ENCODE assay signal across 9 mouse cellular contexts in genomic region chr4:137897298-137897612, GRCm38 (mm10). TPM values are rescaled to one million over a fixed set of nuclear protein-coding genes. Genes with fewer than 3 reads are reported as not detected.
DNase-seq lines count a peak whose midpoint lies in the region; ATAC-seq and TF ChIP-seq lines count a peak whose summit lies in the region.
"Had no signal": no experiment of that assay in that cellular context is flagged by ENCODE, and none has a peak within 500 bp of the region (broad histone marks: within the 10 kb centered on the region; RNA-seq: fewer than 3 reads in every experiment).

No protein-coding gene starts in this region.

- H3K27me3 ChIP-seq in Patski: no peaks in the 10 kb centered on the region
- H3K27me3 ChIP-seq in hindbrain, embryonic 11.5 days (ENCODE audit: control insufficient read depth, insufficient read depth, low read length): no peaks in the 10 kb centered on the region
- H3K27me3 ChIP-seq in stomach, embryonic 14.5 days (ENCODE audit: control insufficient read depth, insufficient read depth, low read length): no peaks in the 10 kb centered on the region

- 24% methylated on average over 8 of the region's 8 CpGs for WGBS in hindbrain, embryonic 11.5 days
- WGBS in stomach, embryonic 14.5 days: 11% methylated on average over 8 of the region's 8 CpGs

- in situ Hi-C loops in Patski (cut with MboI; ENCODE audit: low pct_unique_long_range_greater_than_20kb): loop anchor here (5.0 kb wide), 1 partner anchor 45 kb away; no protein-coding TSS in a partner anchor

- no peaks in the 10 kb centered on the region for H3K36me3 ChIP-seq in hindbrain, embryonic 11.5 days (ENCODE audit: control insufficient read depth, insufficient read depth, low read length)
- no peaks in the 10 kb centered on the region for H3K36me3 ChIP-seq in stomach, embryonic 14.5 days (ENCODE audit: control insufficient read depth, insufficient read depth, low read length)

- CTCF ChIA-PET in Patski (lab: Charles Lee): interaction anchor here (1.6 kb wide), 1 partner anchor 29 kb away, joined by 4 read pairs; no protein-coding TSS in a partner anchor

- ATAC-seq in Patski: peak; percentile 76
- ATAC-seq in hindbrain, embryonic 11.5 days (ENCODE audit: low FRiP score): no peak
- ATAC-seq in megakaryocyte-erythroid progenitor cell, adult 5-6 weeks (replicated peaks; ENCODE audit: low FRiP score, low TSS enrichment, poor library complexity, severe bottlenecking): peak; percentile 51; the same call in 1 of the 2 replicates
- ATAC-seq in stomach, embryonic 14.5 days (ENCODE audit: insufficient number of reproducible peaks, insufficient read depth, low FRiP score, low read depth): peak; percentile 69; the same call in 1 of the 2 replicates
- no peak for ATAC-seq in CD4-positive, CD25-positive, alpha-beta regulatory T cell, adult 4 months

- H3K4me2 ChIP-seq in hindbrain, embryonic 11.5 days (replicated peaks; ENCODE audit: low read depth, low read length): no peak overlapping the region
- peak overlapping the region; percentile 1; the same call in 1 of the 2 replicates for H3K4me2 ChIP-seq in stomach, embryonic 14.5 days (replicated peaks; ENCODE audit: low read depth, low read length)

- no peak overlapping the region for H3K9ac ChIP-seq in hindbrain, embryonic 11.5 days (ENCODE audit: low read depth, low read length)
- H3K9ac ChIP-seq in stomach, embryonic 14.5 days (replicated peaks; ENCODE audit: low read depth, low read length): no peak overlapping the region; the same call in 1 of the 2 replicates

- no peak overlapping the region for H3K4me3 ChIP-seq in hindbrain, embryonic 11.5 days (ENCODE audit: low read depth, low read length)
- H3K4me3 ChIP-seq in stomach, embryonic 14.5 days (ENCODE audit: low read depth, low read length): no peak overlapping the region

- peaks cover 18% of the 10 kb centered on the region for H3K4me1 ChIP-seq in hindbrain, embryonic 11.5 days (replicated peaks; ENCODE audit: control insufficient read depth, insufficient read depth, low read length)
- peaks cover 34% of the 10 kb centered on the region for H3K4me1 ChIP-seq in stomach, embryonic 14.5 days (ENCODE audit: control insufficient read depth, insufficient read depth, low read length)

- H3K9me3 ChIP-seq in hindbrain, embryonic 11.5 days (ENCODE audit: control insufficient read depth, low read length): no peaks in the 10 kb centered on the region
- no peaks in the 10 kb centered on the region for H3K9me3 ChIP-seq in stomach, embryonic 14.5 days (ENCODE audit: control insufficient read depth, low read depth, low read length)

- DNase-seq in Patski (ENCODE audit: low read depth, low spot score): peak; percentile 98
- peak; percentile 70 for DNase-seq in cerebellum, adult 9-11 months
- peak; percentile 56 to 72 for DNase-seq in frontal cortex, postnatal 36 days (ENCODE audit: low spot score in 2 of 2)
- no peak for DNase-seq in hindbrain, embryonic 11.5 days (ENCODE audit: low spot score)
- DNase-seq in layer of hippocampus, postnatal 36 days: peak; percentile 48 to 62

- no peak for TF ChIP-seq CTCF in Patski (IDR thresholded peaks at IDR 0.05)

- POLR2A ChIA-PET in Patski (lab: Charles Lee): interaction anchor here (1.8 kb wide), 1 partner anchor 33 kb away, joined by 5 read pairs; no protein-coding TSS in a partner anchor

- peak overlapping the region; percentile 30 for H3K27ac ChIP-seq in hindbrain, embryonic 11.5 days (ENCODE audit: low read depth, low read length)
- peak overlapping the region; percentile 62 for H3K27ac ChIP-seq in stomach, embryonic 14.5 days (ENCODE audit: low read length)
- H3K27ac ChIP-seq: macrophage had no signal

RNA-seq across cellular contexts. Expression of gene Ece1, which starts 35.2 kb away (rescaled TPM):
- polyA plus RNA-seq in Patski (2021): 147 TPM
- 25.1 and 29.2 TPM in 2 replicates for polyA plus RNA-seq in hindbrain, embryonic 11.5 days (2014; fragmentation: Nextera tagmentation; extraction: Ambion mirVana)
- total RNA-seq in layer of hippocampus, postnatal 36 days (2021): 10 to 100 TPM; 54.4 to 57.3 TPM
- total RNA-seq in megakaryocyte-erythroid progenitor cell, adult 5-6 weeks (2014; fragmentation: Nextera tagmentation): 2.7 and 6.2 TPM in 2 replicates
- 3.3 and 3.8 TPM in 2 replicates for total RNA-seq in megakaryocyte-erythroid progenitor cell, adult 5-6 weeks (2017)
- polyA plus RNA-seq in stomach, embryonic 14.5 days (2014; fragmentation: Nextera tagmentation; extraction: Ambion mirVana): 80.6 and 83.2 TPM in 2 replicates
- polyA plus RNA-seq in CD4-positive, CD25-positive, alpha-beta regulatory T cell, adult 4 months (2017; shearing (Covaris generic)): 10 to 100 TPM; 15.9 to 23.4 TPM

Comparison
In these comparisons a context has a peak if more than half of its experiments do, and no peak if none do; other contexts are left out.
1. ATAC-seq: peak in Patski (single experiment), megakaryocyte-erythroid progenitor cell, adult 5-6 weeks (single experiment) and stomach, embryonic 14.5 days (single experiment); none in hindbrain, embryonic 11.5 days (single experiment) and CD4-positive, CD25-positive, alpha-beta regulatory T cell, adult 4 months (single experiment).